Mouse (Mus musculus): ENCODE data around the gene Ankrd54. TPM values are rescaled to one million over a fixed set of nuclear protein-coding genes. Genes with fewer than 3 reads are reported as not detected.
A peak's percentile ranks its signal among the peaks of the same experiment; 100 is the strongest.

Ankrd54 gene
- polyA plus RNA-seq (2014; fragmentation: Nextera tagmentation; extraction: Ambion mirVana) = 50.2 and 52.6 TPM in 2 replicates

DNA sequence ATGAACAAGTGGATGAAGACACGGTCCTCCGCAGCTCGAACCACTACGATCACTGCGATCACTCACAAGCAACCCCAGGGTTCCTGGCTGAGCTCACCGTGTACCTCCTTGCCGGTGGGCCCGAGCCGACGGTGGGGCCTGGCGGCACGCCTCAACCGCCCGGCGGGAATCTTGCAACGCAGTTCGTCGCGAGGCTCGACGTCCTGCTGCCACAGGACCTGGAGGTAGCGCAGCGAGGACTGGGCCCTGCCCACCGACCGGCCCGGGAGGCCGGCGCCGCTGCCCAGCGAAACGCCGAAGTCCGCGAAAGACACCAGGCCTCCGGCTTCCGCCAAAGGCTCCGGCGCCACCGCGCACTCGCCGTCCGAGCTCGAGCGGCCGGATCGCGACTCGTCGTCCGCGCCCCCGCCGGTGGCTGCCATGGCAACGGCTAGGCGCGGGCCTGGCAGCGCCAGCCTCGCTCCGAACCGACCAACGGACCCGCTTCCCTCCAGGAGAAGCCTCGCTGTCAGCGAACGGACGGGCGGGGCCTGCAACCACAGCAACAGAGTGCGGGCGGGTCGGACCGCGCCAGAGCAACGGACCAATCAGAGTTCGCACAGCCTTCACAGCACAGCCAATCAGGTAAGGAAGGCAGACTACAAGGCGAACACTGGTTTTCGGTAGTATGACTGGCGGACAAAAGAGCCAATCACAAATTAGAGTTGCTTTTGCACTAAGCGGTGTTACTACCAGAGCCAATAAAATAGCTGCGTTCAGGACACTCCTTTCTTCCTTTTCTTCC lies at the start of gene Ankrd54:
Gene Ankrd54 (minus strand): TSS at position 518 of the 784 bp plus-strand sequence.
- H3K27ac ChIP-seq (replicated peaks; ENCODE audit: low read depth, low read length) = peak within 1 kb of the TSS; percentile 77
- H3K4me3 ChIP-seq (replicated peaks; ENCODE audit: low read depth, low read length) = peak within 1 kb of the TSS; percentile 95
- no peaks in the 10 kb centered on the region for H3K9me3 ChIP-seq (ENCODE audit: control insufficient read depth, low read length)
- no peaks in the 10 kb centered on the region for H3K27me3 ChIP-seq (ENCODE audit: control insufficient read depth, insufficient read depth, low read length)
- peak within 1 kb of the TSS; percentile 86 for H3K9ac ChIP-seq (replicated peaks; ENCODE audit: low read length)
- peaks cover 10% of the 10 kb centered on the region for H3K4me1 ChIP-seq (ENCODE audit: control insufficient read depth, insufficient read depth, low read length)
- DNase-seq = peak; percentile 99
- H3K36me3 ChIP-seq (ENCODE audit: control insufficient read depth, insufficient read depth, low read length) = peaks cover 32% of the 10 kb centered on the region
- under 1% methylated on average over 76 of the region's 80 CpGs for WGBS
- peak within 1 kb of the TSS; percentile 84 for H3K4me2 ChIP-seq (ENCODE audit: low read length)
- ATAC-seq (ENCODE audit: low FRiP score, low TSS enrichment) = peak; percentile 100

DNA sequence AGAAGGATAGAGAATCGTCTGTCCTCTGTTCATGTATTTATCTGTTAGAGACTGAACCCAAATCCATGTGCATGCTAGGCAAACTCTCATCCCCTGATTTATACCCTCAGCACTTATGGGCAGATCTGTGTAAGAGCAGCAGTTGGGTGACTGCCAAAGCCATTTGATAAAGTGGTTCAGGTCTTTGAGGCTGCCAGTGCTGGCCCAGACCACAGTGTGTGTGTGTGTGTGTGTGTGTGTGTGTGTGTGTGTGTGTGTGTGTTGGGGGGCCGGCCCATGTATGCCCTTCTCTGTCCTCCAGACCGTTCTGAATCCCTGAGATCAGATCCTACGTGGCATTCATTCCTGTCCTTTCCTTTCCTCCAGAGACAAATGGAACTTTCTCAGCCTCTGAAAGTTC lies 49.1 kb upstream of the Ankrd54 start:
- no peak for ATAC-seq (ENCODE audit: low FRiP score, low TSS enrichment)
- H3K9ac ChIP-seq (replicated peaks; ENCODE audit: low read length) = no peak overlapping the region
- peaks cover 25% of the 10 kb centered on the region for H3K4me1 ChIP-seq (ENCODE audit: control insufficient read depth, insufficient read depth, low read length)
- H3K4me2 ChIP-seq (ENCODE audit: low read length) = no peak overlapping the region
- H3K27me3 ChIP-seq (ENCODE audit: control insufficient read depth, insufficient read depth, low read length) = no peaks in the 10 kb centered on the region
- peaks cover 20% of the 10 kb centered on the region for H3K36me3 ChIP-seq (ENCODE audit: control insufficient read depth, insufficient read depth, low read length)
- H3K27ac ChIP-seq (replicated peaks; ENCODE audit: low read depth, low read length) = no peak overlapping the region
- H3K9me3 ChIP-seq (ENCODE audit: control insufficient read depth, low read length) = no peaks in the 10 kb centered on the region
- WGBS = 86% methylated on average over 4 of the region's 4 CpGs
- DNase-seq = peak; percentile 27
- H3K4me3 ChIP-seq (replicated peaks; ENCODE audit: low read depth, low read length) = no peak overlapping the region

DNA sequence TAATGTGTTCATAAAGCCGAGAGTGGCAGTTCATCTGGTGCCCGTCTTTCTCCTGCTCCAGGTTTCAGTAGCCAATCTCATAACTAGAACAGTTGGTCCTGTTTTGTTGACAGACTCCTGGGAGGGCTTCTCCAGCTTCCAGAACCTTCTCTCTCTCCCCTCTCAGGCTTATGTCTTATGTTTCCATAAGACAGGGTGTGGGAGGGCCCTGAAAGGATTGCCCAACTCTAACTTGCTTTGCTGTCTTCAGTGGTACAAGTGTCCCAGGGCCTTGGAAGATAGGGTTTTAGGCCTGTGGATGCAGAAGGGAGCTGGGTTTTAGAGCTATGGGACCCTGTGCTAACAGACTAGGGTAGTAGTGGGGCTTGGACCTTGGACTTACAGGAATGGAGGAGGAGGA lies 47.8 kb upstream of the Ankrd54 start:
- DNase-seq (no peak), ATAC-seq (ENCODE audit: low FRiP score, low TSS enrichment) (no peak)
- peak overlapping the region; percentile 85; the same call in 1 of the 2 replicates for H3K4me3 ChIP-seq (replicated peaks; ENCODE audit: low read depth, low read length)
- WGBS = 64% methylated on average over 2 of the region's 2 CpGs
- no peak overlapping the region for H3K27ac ChIP-seq (replicated peaks; ENCODE audit: low read depth, low read length)
- H3K27me3 ChIP-seq (ENCODE audit: control insufficient read depth, insufficient read depth, low read length) = no peaks in the 10 kb centered on the region
- peaks cover 25% of the 10 kb centered on the region for H3K4me1 ChIP-seq (ENCODE audit: control insufficient read depth, insufficient read depth, low read length)
- H3K4me2 ChIP-seq (ENCODE audit: low read length) = peak overlapping the region; percentile 98
- H3K9ac ChIP-seq (replicated peaks; ENCODE audit: low read length) = peak overlapping the region; percentile 34
- peaks cover 12% of the 10 kb centered on the region for H3K36me3 ChIP-seq (ENCODE audit: control insufficient read depth, insufficient read depth, low read length)
- H3K9me3 ChIP-seq (ENCODE audit: control insufficient read depth, low read length) = no peaks in the 10 kb centered on the region

DNA sequence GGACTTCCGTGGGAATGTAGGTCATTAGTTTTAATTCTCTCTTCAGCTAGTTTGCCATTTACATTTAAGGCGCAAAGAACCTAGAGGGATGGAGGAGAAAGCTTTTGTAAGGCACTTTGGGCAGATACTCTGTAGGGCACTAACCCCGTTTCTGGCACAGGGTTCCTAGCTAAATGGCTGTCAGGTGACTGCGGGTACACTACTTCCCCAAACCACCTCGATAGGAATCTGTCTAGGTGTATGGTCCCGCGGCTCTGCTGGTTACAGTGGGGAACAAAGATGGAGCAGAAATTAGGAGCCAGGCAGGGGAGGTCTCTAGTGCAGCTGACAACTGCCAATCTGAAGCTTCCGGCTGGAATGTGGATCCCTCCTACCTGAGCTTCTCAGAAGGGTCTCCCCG lies 47.3 kb upstream of the Ankrd54 start:
- Histone ChIP-seq H3K9me3 (ENCODE audit: control insufficient read depth, low read length) (no peaks in the 10 kb centered on the region), H3K27ac (replicated peaks; ENCODE audit: low read depth, low read length) (no peak overlapping the region), H3K27me3 (ENCODE audit: control insufficient read depth, insufficient read depth, low read length) (no peaks in the 10 kb centered on the region), H3K4me1 (ENCODE audit: control insufficient read depth, insufficient read depth, low read length) (peaks cover 25% of the 10 kb centered on the region), H3K4me2 (ENCODE audit: low read length) (peak overlapping the region; percentile 98), H3K9ac (replicated peaks; ENCODE audit: low read length) (peak overlapping the region; percentile 92; the same call in 1 of the 2 replicates), H3K36me3 (ENCODE audit: control insufficient read depth, insufficient read depth, low read length) (peaks cover 7% of the 10 kb centered on the region), H3K4me3 (replicated peaks; ENCODE audit: low read depth, low read length) (peak overlapping the region; percentile 85)
- ATAC-seq (ENCODE audit: low FRiP score, low TSS enrichment) (no peak), DNase-seq (peak; percentile 14)
- 18% methylated on average over 9 of the region's 9 CpGs for WGBS

DNA sequence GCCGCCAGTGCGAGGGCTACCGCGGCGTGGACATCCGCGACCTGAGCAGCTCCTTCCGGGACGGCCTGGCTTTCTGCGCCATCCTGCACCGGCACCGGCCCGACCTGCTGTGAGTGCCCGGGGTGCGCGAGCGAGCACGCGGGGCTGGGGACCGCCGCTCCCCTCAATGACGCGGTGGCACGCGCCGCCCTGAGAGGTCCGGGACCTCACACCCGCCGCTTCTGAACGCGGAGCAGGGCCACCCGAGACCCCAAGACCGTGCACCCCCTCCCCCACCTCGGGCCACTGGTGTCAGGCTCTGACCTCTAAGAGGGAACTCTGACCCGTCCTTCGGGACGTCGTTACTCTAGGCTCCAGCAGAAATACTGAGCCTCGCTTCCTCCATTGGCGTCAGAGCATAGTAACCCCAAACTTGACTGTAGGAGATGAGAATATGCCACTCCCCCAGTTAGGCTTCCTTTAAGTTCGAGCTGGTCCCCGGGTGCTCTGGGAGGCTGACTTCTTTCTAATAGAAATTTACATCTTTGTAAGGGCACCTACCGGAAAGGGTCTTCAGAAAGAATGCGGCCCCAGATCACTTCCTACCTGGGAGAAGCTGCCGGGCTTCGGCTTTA lies 46.7 kb upstream of the Ankrd54 start:
- DNase-seq = peak; percentile 58
- Histone ChIP-seq H3K27me3 (ENCODE audit: control insufficient read depth, insufficient read depth, low read length) (no peaks in the 10 kb centered on the region), H3K9ac (replicated peaks; ENCODE audit: low read length) (peak overlapping the region; percentile 92), H3K27ac (replicated peaks; ENCODE audit: low read depth, low read length) (peak overlapping the region; percentile 77), H3K4me1 (ENCODE audit: control insufficient read depth, insufficient read depth, low read length) (peaks cover 25% of the 10 kb centered on the region), H3K4me3 (replicated peaks; ENCODE audit: low read depth, low read length) (peak overlapping the region; percentile 85), H3K4me2 (ENCODE audit: low read length) (peak overlapping the region; percentile 98), H3K36me3 (ENCODE audit: control insufficient read depth, insufficient read depth, low read length) (0 out of 2 replicates have a peak, but pooled peaks cover 2% of the 10 kb centered on the region), H3K9me3 (ENCODE audit: control insufficient read depth, low read length) (no peaks in the 10 kb centered on the region)
- WGBS = under 1% methylated on average over 46 of the region's 46 CpGs
- ATAC-seq (ENCODE audit: low FRiP score, low TSS enrichment) = peak; percentile 57

DNA sequence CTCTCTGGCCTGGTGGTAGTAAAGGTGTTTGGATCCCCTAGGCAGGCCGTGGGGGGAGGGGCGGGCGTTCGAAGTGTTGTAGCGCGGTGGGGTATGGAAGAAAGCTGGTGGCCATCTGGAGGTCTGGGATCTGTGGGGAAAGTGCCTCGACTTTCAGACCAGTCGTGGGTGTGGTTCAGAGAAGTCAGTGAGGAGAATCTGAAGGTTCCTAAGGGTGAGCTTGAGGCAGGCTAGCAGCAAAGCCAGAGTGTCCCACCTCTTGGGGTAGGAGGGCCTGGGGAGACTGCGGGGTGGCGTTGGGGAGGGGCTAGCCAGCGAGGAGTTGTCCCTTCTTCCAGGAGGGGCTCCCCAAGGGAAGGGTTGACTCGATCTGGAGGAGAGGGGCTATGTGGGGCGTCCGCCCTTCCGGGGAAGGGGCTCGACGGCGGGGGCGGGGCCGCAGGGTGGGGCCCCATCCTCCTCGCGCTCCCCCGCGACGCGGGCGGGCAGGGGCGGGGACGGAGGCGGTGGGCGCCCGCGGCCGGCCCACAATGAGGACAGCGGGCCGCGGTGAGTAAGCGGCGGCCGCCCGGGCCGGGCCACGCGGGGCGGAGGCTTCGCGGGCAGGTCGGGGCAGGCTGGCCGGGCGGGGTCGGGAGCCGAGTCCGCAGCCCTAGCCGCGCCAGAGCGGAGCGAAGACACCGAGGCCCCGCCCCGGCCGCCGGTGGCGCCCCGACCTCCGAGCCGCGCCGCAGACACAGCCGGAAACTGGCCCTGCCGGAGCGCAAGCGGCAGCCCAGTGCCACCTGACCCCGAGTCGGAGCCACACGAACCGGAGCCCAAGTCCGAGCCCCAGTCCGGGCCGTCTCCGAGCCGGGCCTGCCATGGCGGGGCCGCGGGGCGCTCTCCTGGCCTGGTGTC lies 46.0 kb upstream of the Ankrd54 start, which contains the start of gene Micall1:
Gene Micall1 (plus strand): TSS at position 478 of the 900 bp plus-strand sequence.
- H3K4me1 ChIP-seq (ENCODE audit: control insufficient read depth, insufficient read depth, low read length) = peaks cover 25% of the 10 kb centered on the region
- peak within 1 kb of the TSS; percentile 85 for H3K4me3 ChIP-seq (replicated peaks; ENCODE audit: low read depth, low read length)
- H3K9me3 ChIP-seq (ENCODE audit: control insufficient read depth, low read length) = no peaks in the 10 kb centered on the region
- peak; percentile 77 for DNase-seq
- no peaks in the 10 kb centered on the region for H3K27me3 ChIP-seq (ENCODE audit: control insufficient read depth, insufficient read depth, low read length)
- peak within 1 kb of the TSS; percentile 98 for H3K4me2 ChIP-seq (ENCODE audit: low read length)
- H3K9ac ChIP-seq (replicated peaks; ENCODE audit: low read length) = peak within 1 kb of the TSS; percentile 92
- WGBS = under 1% methylated on average over 66 of the region's 85 CpGs
- ATAC-seq (ENCODE audit: low FRiP score, low TSS enrichment) = peak; percentile 74
- H3K36me3 ChIP-seq (ENCODE audit: control insufficient read depth, insufficient read depth, low read length) = 0 out of 2 replicates have a peak, but pooled peaks cover 2% of the 10 kb centered on the region
- peak within 1 kb of the TSS; percentile 77 for H3K27ac ChIP-seq (replicated peaks; ENCODE audit: low read depth, low read length)

DNA sequence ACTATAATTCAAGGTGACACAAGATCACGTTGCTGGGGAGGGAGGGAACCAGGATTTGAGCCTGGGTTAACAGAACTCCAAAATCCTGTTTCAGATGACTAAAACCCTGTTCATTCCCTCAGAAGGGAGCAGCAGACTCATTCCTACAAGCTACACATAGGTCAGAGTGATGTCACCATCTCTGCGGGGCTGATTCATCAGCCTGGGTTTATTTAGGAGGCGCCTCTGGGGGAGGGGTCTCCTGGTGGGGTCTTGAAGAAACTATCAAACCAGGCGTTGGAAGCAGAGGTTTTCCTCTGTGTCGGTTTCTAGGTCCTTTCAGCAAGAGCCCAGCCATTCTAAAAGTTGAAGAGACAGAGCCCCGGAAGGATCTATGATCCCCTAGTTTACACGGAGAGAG lies 45.3 kb upstream of the Ankrd54 start:
- Histone ChIP-seq H3K4me1 (ENCODE audit: control insufficient read depth, insufficient read depth, low read length) (peaks cover 25% of the 10 kb centered on the region), H3K4me2 (ENCODE audit: low read length) (peak overlapping the region; percentile 98), H3K36me3 (ENCODE audit: control insufficient read depth, insufficient read depth, low read length) (0 out of 2 replicates have a peak, but pooled peaks cover 1% of the 10 kb centered on the region), H3K9ac (replicated peaks; ENCODE audit: low read length) (peak overlapping the region; percentile 92; the same call in 1 of the 2 replicates), H3K27ac (replicated peaks; ENCODE audit: low read depth, low read length) (0 out of 2 replicates have a peak overlapping the region, but pooled peaks have one; percentile 77), H3K9me3 (ENCODE audit: control insufficient read depth, low read length) (no peaks in the 10 kb centered on the region), H3K4me3 (replicated peaks; ENCODE audit: low read depth, low read length) (peak overlapping the region; percentile 85; the same call in 1 of the 2 replicates), H3K27me3 (ENCODE audit: control insufficient read depth, insufficient read depth, low read length) (no peaks in the 10 kb centered on the region)
- DNase-seq (no peak), ATAC-seq (ENCODE audit: low FRiP score, low TSS enrichment) (no peak)
- 24% methylated on average over 7 of the region's 7 CpGs for WGBS

DNA sequence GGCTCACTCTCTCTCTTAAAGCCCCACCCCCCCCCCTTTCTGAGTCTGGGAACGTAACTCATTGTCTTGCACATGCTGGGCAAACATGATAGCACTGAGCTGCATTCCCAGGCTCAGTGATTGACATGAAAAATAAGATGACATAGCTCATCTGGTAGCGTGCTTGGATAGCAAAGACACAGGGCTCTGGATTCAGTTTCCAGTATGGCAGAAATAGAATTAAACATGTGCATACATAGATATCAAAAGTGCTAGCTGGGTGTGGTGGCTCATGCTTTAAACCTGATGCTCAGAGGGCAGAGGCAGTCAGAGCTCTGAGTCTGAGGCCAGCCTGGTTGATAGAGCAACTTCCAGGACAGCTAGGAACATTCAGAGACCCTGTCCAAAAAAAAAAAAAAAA lies 43.1 kb upstream of the Ankrd54 start:
- no peak for DNase-seq
- H3K4me2 ChIP-seq (ENCODE audit: low read length) = no peak overlapping the region
- H3K36me3 ChIP-seq (ENCODE audit: control insufficient read depth, insufficient read depth, low read length) = no peaks in the 10 kb centered on the region
- no peaks in the 10 kb centered on the region for H3K27me3 ChIP-seq (ENCODE audit: control insufficient read depth, insufficient read depth, low read length)
- H3K4me3 ChIP-seq (replicated peaks; ENCODE audit: low read depth, low read length) = no peak overlapping the region
- ATAC-seq (ENCODE audit: low FRiP score, low TSS enrichment) = no peak
- WGBS = 52% methylated on average over 2 of the region's 2 CpGs
- H3K27ac ChIP-seq (replicated peaks; ENCODE audit: low read depth, low read length) = no peak overlapping the region
- H3K9ac ChIP-seq (replicated peaks; ENCODE audit: low read length) = no peak overlapping the region
- H3K4me1 ChIP-seq (ENCODE audit: control insufficient read depth, insufficient read depth, low read length) = peaks cover 21% of the 10 kb centered on the region
- H3K9me3 ChIP-seq (ENCODE audit: control insufficient read depth, low read length) = no peaks in the 10 kb centered on the region
